Mouse (Mus musculus) layer of hippocampus, adult 9-11 months (tissue): ENCODE measurements around the gene Zfp488.

Source experiments
- DNase-seq: peaks from one replicate; pipeline ENCODE4 v3.0.0; 2022

Zfp488 gene

GRCm38 (mm10) chr14:33942222-33942621, 36.3 kb downstream of the Zfp488 start:
- DNase-seq, result no peak

GRCm38 (mm10) chr14:33940739-33941138, 37.8 kb downstream of the Zfp488 start, which contains the start of gene Gdf2:
Gene Gdf2 (plus strand): TSS chr14:33941039.
- DNase-seq, result no peak

GRCm38 (mm10) chr14:33939117-33939516, 39.4 kb downstream of the Zfp488 start:
- no peak for DNase-seq

GRCm38 (mm10) chr14:33933778-33934317, 44.7 kb downstream of the Zfp488 start:
- DNase-seq, result peak; percentile 45

- DNase-seq, result peak; percentile 35
Measured at GRCm38 (mm10) chr14:33932935-33933703, 45.4 kb downstream of the Zfp488 start.

- no peak for DNase-seq
Measured at GRCm38 (mm10) chr14:33931853-33932252, 46.7 kb downstream of the Zfp488 start.

GRCm38 (mm10) chr14:33923168-33924070, 55.1 kb downstream of the Zfp488 start, which contains the start of gene Gdf10:
Gene Gdf10 (plus strand): TSS chr14:33923587.
- peak; percentile 34 for DNase-seq

GRCm38 (mm10) chr14:33922771-33923167, 55.8 kb downstream of the Zfp488 start:
- no peak for DNase-seq

GRCm38 (mm10) chr14:33920727-33921559, 57.6 kb downstream of the Zfp488 start:
- DNase-seq, result peak; percentile 74
